In genomic region chr11:80785672-80786071, GRCm38 (mm10) we compare ENCODE assay signal across 17 mouse cellular contexts. TPM values are rescaled to one million over a fixed set of nuclear protein-coding genes. Genes with fewer than 3 reads are reported as not detected.
DNase-seq lines count a peak whose midpoint lies in the region; ATAC-seq and TF ChIP-seq lines count a peak whose summit lies in the region.
"Had no signal": no experiment of that assay in that cellular context is flagged by ENCODE, and none has a peak within 500 bp of the region (broad histone marks: within the 10 kb centered on the region; RNA-seq: fewer than 3 reads in every experiment).

No protein-coding gene starts in this region.

- H3K36me3 ChIP-seq in lung, embryonic 14.5 days (ENCODE audit: insufficient read depth) = no peaks in the 10 kb centered on the region
- no peaks in the 10 kb centered on the region for H3K36me3 ChIP-seq in liver, embryonic 14.5 days (replicated peaks; ENCODE audit: control insufficient read depth, insufficient read depth, low read depth)
- H3K36me3 ChIP-seq in splenic B cell, adult 2 months (ENCODE audit: control insufficient read depth, insufficient read depth, low read length, poor library complexity, severe bottlenecking) = no peaks in the 10 kb centered on the region
- H3K36me3 ChIP-seq in midbrain, embryonic 10.5 days = no peaks in the 10 kb centered on the region
- H3K36me3 ChIP-seq: embryonic facial prominence, embryonic 10.5 days; heart, embryonic 15.5 days; hindbrain, embryonic 15.5 days had no signal

- no peak for TF ChIP-seq EP300 in liver, embryonic 14.5 days (IDR thresholded peaks at IDR 0.05; ENCODE audit: low read depth)

- no peak overlapping the region for H3K27ac ChIP-seq in lung, embryonic 14.5 days (ENCODE audit: low read depth)
- peak overlapping the region; percentile 99 for H3K27ac ChIP-seq in liver, embryonic 14.5 days
- H3K27ac ChIP-seq in midbrain, embryonic 10.5 days (replicated peaks) = no peak overlapping the region
- H3K27ac ChIP-seq: embryonic facial prominence, embryonic 10.5 days; gastrocnemius, adult 2 months; heart, embryonic 15.5 days; hindbrain, embryonic 15.5 days had no signal

- H3K9me3 ChIP-seq in lung, embryonic 14.5 days (ENCODE audit: low read depth, low read length) = no peaks in the 10 kb centered on the region
- H3K9me3 ChIP-seq in liver, embryonic 14.5 days (ENCODE audit: control insufficient read depth, low read length) = no peaks in the 10 kb centered on the region
- no peaks in the 10 kb centered on the region for H3K9me3 ChIP-seq in midbrain, embryonic 10.5 days (replicated peaks)
- H3K9me3 ChIP-seq: embryonic facial prominence, embryonic 10.5 days; heart, embryonic 15.5 days; hindbrain, embryonic 15.5 days had no signal

- no peak for DNase-seq in lung, embryonic 14.5 days
- no peak for DNase-seq in lung, postnatal 36 days
- peak; percentile 46 for DNase-seq in c-Kit-positive CD71-negative TER-119-negative erythroid progenitor cells, embryonic 14.5 days (ENCODE audit: low read depth)
- DNase-seq in liver, embryonic 14.5 days (ENCODE audit: low read depth in 3 of 3, low spot score in 3 of 3) = peak; percentile 29 to 48 (median 34)
- DNase-seq in splenic B cell, adult 2 months (ENCODE audit: low read depth, low spot score) = peak; percentile 61
- no peak for DNase-seq in layer of hippocampus, postnatal 14 days (ENCODE audit: low spot score in 2 of 2)
- no peak for DNase-seq in kidney, adult 9 months
- DNase-seq in midbrain, embryonic 10.5 days (ENCODE audit: low spot score) = no peak
- DNase-seq: cerebellum, adult 2 months; gastrocnemius, adult 2 months; kidney, postnatal 4 days; lung, adult 2 months; right cerebral cortex, postnatal 4 days had no signal

- no peak overlapping the region for H3K9ac ChIP-seq in lung, embryonic 14.5 days
- H3K9ac ChIP-seq in liver, embryonic 14.5 days (replicated peaks) = no peak overlapping the region
- H3K9ac ChIP-seq: heart, embryonic 15.5 days; hindbrain, embryonic 15.5 days had no signal

- no peaks in the 10 kb centered on the region for H3K27me3 ChIP-seq in lung, embryonic 14.5 days (ENCODE audit: insufficient read depth, low read length)
- H3K27me3 ChIP-seq in liver, embryonic 14.5 days (ENCODE audit: control insufficient read depth, insufficient read depth, low read length) = no peaks in the 10 kb centered on the region
- no peaks in the 10 kb centered on the region; the same call in 1 of the 2 replicates for H3K27me3 ChIP-seq in splenic B cell, adult 2 months (ENCODE audit: control insufficient read depth, insufficient read depth, low read length, poor library complexity, severe bottlenecking)
- H3K27me3 ChIP-seq in midbrain, embryonic 10.5 days (ENCODE audit: low read depth, poor library complexity, severe bottlenecking) = no peaks in the 10 kb centered on the region
- H3K27me3 ChIP-seq: heart, embryonic 15.5 days; hindbrain, embryonic 15.5 days had no signal

- H3K4me3 ChIP-seq in lung, embryonic 14.5 days (ENCODE audit: low read depth, low read length) = no peak overlapping the region
- H3K4me3 ChIP-seq in liver, embryonic 14.5 days (ENCODE audit: insufficient read depth in 1 of 2, low read depth in 2 of 2, low read length in 2 of 2) = no peak overlapping the region
- no peak overlapping the region for H3K4me3 ChIP-seq in midbrain, embryonic 10.5 days
- H3K4me3 ChIP-seq: embryonic facial prominence, embryonic 10.5 days; gastrocnemius, adult 2 months; heart, embryonic 15.5 days; hindbrain, embryonic 15.5 days had no signal

- H3K4me1 ChIP-seq in lung, embryonic 14.5 days (ENCODE audit: insufficient read depth) = no peaks in the 10 kb centered on the region
- peaks cover 46 to 53% of the 10 kb centered on the region in 2 experiments for H3K4me1 ChIP-seq in liver, embryonic 14.5 days (replicated peaks; ENCODE audit: control insufficient read depth in 2 of 2, insufficient read depth in 2 of 2, low read length in 1 of 2)
- H3K4me1 ChIP-seq in midbrain, embryonic 10.5 days = no peaks in the 10 kb centered on the region
- H3K4me1 ChIP-seq: embryonic facial prominence, embryonic 10.5 days; heart, embryonic 15.5 days; hindbrain, embryonic 15.5 days had no signal

- 80% methylated on average over 5 of the region's 5 CpGs for WGBS in lung, embryonic 14.5 days
- WGBS in liver, embryonic 14.5 days (ENCODE audit: insufficient replicate concordance) = 32% methylated on average over 5 of the region's 5 CpGs
- WGBS in midbrain, embryonic 10.5 days = 84% methylated on average over 5 of the region's 5 CpGs

- ATAC-seq in lung, embryonic 14.5 days (ENCODE audit: insufficient read depth) = no peak
- ATAC-seq in liver, embryonic 14.5 days (ENCODE audit: insufficient read depth) = no peak

- H3K4me2 ChIP-seq in lung, embryonic 14.5 days = no peak overlapping the region
- H3K4me2 ChIP-seq in liver, embryonic 14.5 days (ENCODE audit: low read depth) = no peak overlapping the region
- H3K4me2 ChIP-seq: heart, embryonic 15.5 days; hindbrain, embryonic 15.5 days; midbrain, embryonic 11.5 days had no signal

- TF ChIP-seq CTCF in lung, embryonic 14.5 days (IDR thresholded peaks at IDR 0.05; ENCODE audit: low read depth) = peak; percentile 7; the same call in 1 of the 2 replicates
- TF ChIP-seq CTCF in liver, embryonic 14.5 days (IDR thresholded peaks at IDR 0.05; ENCODE audit: low read depth) = peak; percentile 37; the same call in 1 of the 2 replicates

RNA-seq across cellular contexts. Expression of gene Myo1d, which starts 5.8 kb away (rescaled TPM):
- polyA plus RNA-seq in lung, embryonic 14.5 days (2014; fragmentation: Nextera tagmentation; extraction: Ambion mirVana) = 16.1 and 17.2 TPM in 2 replicates
- polyA plus RNA-seq in liver, embryonic 14.5 days (2012; rRNA removed) = 3.3 TPM in 2 replicates
- polyA plus RNA-seq in liver, embryonic 14.5 days (2014; fragmentation: Nextera tagmentation; extraction: Ambion mirVana) = 6.8 and 7.5 TPM in 2 replicates
- 1 to 10 TPM; 4.7 to 5.0 TPM for total RNA-seq in layer of hippocampus, postnatal 14 days (2021)
- polyA plus RNA-seq in midbrain, embryonic 10.5 days (2016; fragmentation: Nextera tagmentation; extraction: Ambion mirVana) = 2.3 and 2.5 TPM in 2 replicates

RNA-seq across cellular contexts. Expression of gene Tmem98, which starts 24.3 kb away (rescaled TPM):
- 127 and 132 TPM in 2 replicates for polyA plus RNA-seq in lung, embryonic 14.5 days (2014; fragmentation: Nextera tagmentation; extraction: Ambion mirVana)
- polyA plus RNA-seq in liver, embryonic 14.5 days (2012; rRNA removed) = 5.3 and 5.5 TPM in 2 replicates
- 7.3 and 9.5 TPM in 2 replicates for polyA plus RNA-seq in liver, embryonic 14.5 days (2014; fragmentation: Nextera tagmentation; extraction: Ambion mirVana)
- total RNA-seq in layer of hippocampus, postnatal 14 days (2021) = 10 to 100 TPM in 1 of 2 experiments, 1 to 10 TPM in 1; 7.3 to 10.7 TPM
- polyA plus RNA-seq in midbrain, embryonic 10.5 days (2016; fragmentation: Nextera tagmentation; extraction: Ambion mirVana) = 94.5 and 98.0 TPM in 2 replicates

Comparison
In these comparisons a context has a peak if more than half of its experiments do, and no peak if none do; other contexts are left out.
1. DNase-seq: peak in c-Kit-positive CD71-negative TER-119-negative erythroid progenitor cells, embryonic 14.5 days (single experiment), liver, embryonic 14.5 days (3 of 3) and splenic B cell, adult 2 months (single experiment); none in lung, embryonic 14.5 days (single experiment), lung, postnatal 36 days (single experiment), layer of hippocampus, postnatal 14 days (0 of 2), kidney, adult 9 months (single experiment) and midbrain, embryonic 10.5 days (single experiment).